Mouse (Mus musculus) myocyte (in vitro differentiated cells): ENCODE results near the gene Nsg2. TPM values are rescaled to one million over a fixed set of nuclear protein-coding genes. Genes with fewer than 3 reads are reported as not detected.

ENCODE experiments used
- H3K27me3 ChIP-seq: one replicate; pipeline ENCODE4 v1.6.1; 2011; ENCODE audit not compliant: control insufficient read depth, insufficient read depth, insufficient read length
- H3K36me3 ChIP-seq: one replicate; pipeline ENCODE4 v1.6.1; 2011; ENCODE audit not compliant: control insufficient read depth, insufficient read depth
- H3K4me2 ChIP-seq: one replicate; pipeline ENCODE4 v1.6.1; 2011; ENCODE audit warnings: low read depth, control low read depth
- H3K4me3 ChIP-seq: one replicate; pipeline ENCODE4 v1.5.1; 2011; ENCODE audit warnings: mild to moderate bottlenecking, control low read depth, moderate library complexity
- H3K79me2 ChIP-seq: one replicate; pipeline ENCODE4 v1.6.1; 2011; ENCODE audit not compliant: control insufficient read depth, insufficient read depth
- H3ac ChIP-seq: one replicate; pipeline ENCODE4 v1.6.1; 2011; ENCODE audit not compliant: control insufficient read depth, insufficient read length
- CEBPB ChIP-seq: IDR thresholded peaks from 2 replicates; pipeline ENCODE4 v1.6.1; 2011; ENCODE audit warnings: mild to moderate bottlenecking, moderate library complexity; ENCODE audit not compliant: poor library complexity, insufficient read depth, severe bottlenecking
- E2F4 ChIP-seq: IDR thresholded peaks from one replicate; pipeline ENCODE4 v1.6.1; 2011; ENCODE audit warnings: mild to moderate bottlenecking, control low read depth, moderate library complexity; ENCODE audit not compliant: insufficient read depth
- MAX ChIP-seq: IDR thresholded peaks from one replicate; pipeline ENCODE4 v1.6.1; 2011; ENCODE audit warnings: low read depth, mild to moderate bottlenecking, control low read depth
- MYOD1 ChIP-seq, 3 experiments: IDR thresholded peaks; one replicate each; pipeline ENCODE4 v1.6.1; 2011; ENCODE audit warnings: control low read depth in 2 of 3, low read depth in 2 of 3, mild to moderate bottlenecking in 2 of 3, moderate library complexity in 1 of 3; ENCODE audit not compliant: insufficient read length in 2 of 3, control insufficient read depth in 1 of 3
- MYOG ChIP-seq, 3 experiments: IDR thresholded peaks; one replicate each; pipeline ENCODE4 v1.6.1; 2011; ENCODE audit warnings: control low read depth in 2 of 3, low read depth in 2 of 3, mild to moderate bottlenecking in 2 of 3; ENCODE audit not compliant: insufficient read length in 2 of 3, control insufficient read depth in 1 of 3, insufficient read depth in 1 of 3
- POLR2A ChIP-seq: IDR thresholded peaks from one replicate; pipeline ENCODE4 v1.6.1; 2011; ENCODE audit warnings: low read depth, mild to moderate bottlenecking, control low read depth, moderate library complexity; ENCODE audit not compliant: insufficient read length
- POLR2AphosphoS2 ChIP-seq: IDR thresholded peaks from one replicate; pipeline ENCODE4 v1.6.1; 2011; ENCODE audit warnings: low read depth, control low read depth; ENCODE audit not compliant: insufficient read length
- REST ChIP-seq: IDR thresholded peaks from one replicate; pipeline ENCODE4 v1.6.1; 2011; ENCODE audit warnings: mild to moderate bottlenecking, control low read depth, moderate library complexity; ENCODE audit not compliant: insufficient read depth, insufficient read length
- SRF ChIP-seq: IDR thresholded peaks from one replicate; pipeline ENCODE4 v1.6.1; 2011; ENCODE audit warnings: low read depth; ENCODE audit not compliant: control insufficient read depth, insufficient read length
- TCF12 ChIP-seq: IDR thresholded peaks from one replicate; pipeline ENCODE4 v1.6.1; 2011; ENCODE audit warnings: mild to moderate bottlenecking, control low read depth; ENCODE audit not compliant: poor library complexity, insufficient read depth, severe bottlenecking
- TCF3 ChIP-seq: IDR thresholded peaks from one replicate; pipeline ENCODE4 v1.6.1; 2011; ENCODE audit warnings: low read depth, control low read depth; ENCODE audit not compliant: insufficient read length
- USF1 ChIP-seq: IDR thresholded peaks from one replicate; pipeline ENCODE4 v1.6.1; 2011; ENCODE audit warnings: low read depth, mild to moderate bottlenecking, control low read depth, moderate library complexity
- polyA plus RNA-seq: library from polyadenylated mRNA; unstranded; fragments of >200 nt; fragmentation: generic; extraction: Trizol; gene quantifications from one replicate; pipeline ENCODE4 v1.2.1, GENCODE M21; 2012; ENCODE audit warnings: missing spikeins

Nsg2 gene
- polyA plus RNA-seq, 1 experiment: 0.18 TPM

DNA sequence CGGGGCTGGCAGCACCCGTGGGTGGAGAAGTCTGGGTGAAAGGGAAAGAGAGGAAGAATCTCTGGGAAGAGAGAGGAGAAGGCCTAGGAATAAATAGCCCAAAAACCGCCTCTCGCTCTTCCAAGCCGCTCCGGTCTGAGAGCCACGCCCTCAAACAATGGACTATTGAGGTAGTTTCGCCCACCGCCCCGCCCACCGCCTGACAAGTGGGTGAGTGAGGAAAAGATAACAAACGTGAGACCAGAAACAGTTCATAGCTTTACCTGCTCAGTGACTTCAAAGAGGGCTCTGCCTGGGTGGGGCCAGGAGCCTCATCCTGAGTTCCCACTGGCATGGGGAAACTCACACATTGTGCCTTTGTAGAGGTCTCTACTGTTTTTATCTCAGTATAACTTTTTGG, 102.7 kb downstream of the Nsg2 start:
- TF ChIP-seq POLR2A (no peak), MAX (no peak), POLR2AphosphoS2 (no peak), TCF3 (no peak), E2F4 (no peak), MYOD1 (IDR thresholded peaks at IDR 0.05; ENCODE audit: control insufficient read depth in 1 of 3, insufficient read length in 2 of 3, low read depth in 2 of 3) (no peak), CEBPB (no peak), SRF (no peak), REST (no peak), TCF12 (no peak), MYOG (IDR thresholded peaks at IDR 0.05; ENCODE audit: control insufficient read depth in 1 of 3, insufficient read depth in 1 of 3, insufficient read length in 2 of 3, low read depth in 2 of 3) (no peak), USF1 (no peak)
- no peaks in the 10 kb centered on the region for H3K79me2 ChIP-seq
- H3K27me3 ChIP-seq: peaks cover 20% of the 10 kb centered on the region
- H3ac ChIP-seq: no peak overlapping the region
- H3K36me3 ChIP-seq: no peaks in the 10 kb centered on the region
- no peak overlapping the region for H3K4me2 ChIP-seq
- no peak overlapping the region for H3K4me3 ChIP-seq

GRCm38 (mm10) chr11:32104406-32105116, 104.3 kb downstream of the Nsg2 start:
- Histone ChIP-seq H3K4me3 (no peak overlapping the region), H3K79me2 (no peaks in the 10 kb centered on the region), H3K36me3 (no peaks in the 10 kb centered on the region), H3K4me2 (no peak overlapping the region), H3ac (no peak overlapping the region), H3K27me3 (peaks cover 20% of the 10 kb centered on the region)
- TF ChIP-seq E2F4: no peak
- no peak for TF ChIP-seq REST
- TF ChIP-seq MYOD1 (IDR thresholded peaks at IDR 0.05; ENCODE audit: control insufficient read depth in 1 of 3, insufficient read length in 2 of 3, low read depth in 2 of 3): no peak
- no peak for TF ChIP-seq SRF
- TF ChIP-seq MYOG (IDR thresholded peaks at IDR 0.05; ENCODE audit: control insufficient read depth in 1 of 3, insufficient read depth in 1 of 3, insufficient read length in 2 of 3, low read depth in 2 of 3): no peak
- TF ChIP-seq CEBPB: no peak
- no peak for TF ChIP-seq TCF12
- no peak for TF ChIP-seq POLR2A
- TF ChIP-seq USF1: no peak
- TF ChIP-seq TCF3: no peak
- TF ChIP-seq MAX: no peak
- TF ChIP-seq POLR2AphosphoS2: no peak

DNA sequence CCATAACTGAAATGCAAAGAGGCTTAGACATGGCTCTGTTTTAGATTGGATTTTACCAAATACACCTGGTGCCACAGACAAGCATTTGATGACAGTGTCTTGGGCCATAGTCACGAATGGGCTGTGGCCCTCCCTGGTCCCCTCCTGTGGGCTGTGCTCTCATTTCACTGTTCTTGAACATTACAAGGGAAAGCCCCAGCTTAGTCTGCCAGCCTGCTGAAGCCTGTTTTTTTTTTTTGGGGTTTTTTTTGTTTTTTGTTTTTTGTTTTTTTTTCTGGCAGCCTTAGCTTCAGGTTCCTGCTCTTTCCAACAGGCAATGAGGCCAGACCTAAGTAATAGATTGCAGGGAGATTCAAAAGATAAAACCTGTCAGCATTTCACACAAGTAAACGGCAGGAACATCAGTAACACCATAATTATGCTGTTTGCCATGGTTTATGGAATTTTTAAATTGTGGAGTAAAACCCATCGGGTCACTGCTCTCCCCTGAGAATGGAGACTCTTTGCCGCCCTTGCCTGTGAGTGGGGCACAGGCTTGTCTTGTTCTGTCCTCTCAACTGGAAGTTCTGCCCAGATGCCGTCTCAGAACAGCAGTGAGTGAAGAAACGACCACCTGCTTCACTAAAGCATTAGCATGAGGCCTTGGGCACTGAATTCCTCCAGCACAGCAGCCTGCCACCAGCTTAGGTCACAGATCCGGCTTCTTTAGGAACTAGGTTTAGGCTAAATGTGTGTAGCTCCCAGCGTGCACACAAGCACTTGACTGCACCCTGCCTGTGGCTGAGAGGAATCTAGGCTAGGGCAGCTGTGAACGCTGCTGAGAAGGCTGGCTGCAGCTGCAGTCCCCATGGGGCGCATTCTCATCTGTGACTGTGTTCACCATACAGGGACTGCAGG, 105.7 kb downstream of the Nsg2 start:
- TF ChIP-seq REST: no peak
- no peak for TF ChIP-seq MYOD1 (IDR thresholded peaks at IDR 0.05; ENCODE audit: control insufficient read depth in 1 of 3, insufficient read length in 2 of 3, low read depth in 2 of 3)
- TF ChIP-seq USF1: no peak
- TF ChIP-seq CEBPB: no peak
- no peak for TF ChIP-seq POLR2AphosphoS2
- no peak for TF ChIP-seq POLR2A
- no peak for TF ChIP-seq MYOG (IDR thresholded peaks at IDR 0.05; ENCODE audit: control insufficient read depth in 1 of 3, insufficient read depth in 1 of 3, insufficient read length in 2 of 3, low read depth in 2 of 3)
- TF ChIP-seq TCF3: no peak
- no peak for TF ChIP-seq TCF12
- TF ChIP-seq MAX: no peak
- TF ChIP-seq SRF: no peak
- no peak for TF ChIP-seq E2F4
- no peak overlapping the region for H3K4me2 ChIP-seq
- no peak overlapping the region for H3K4me3 ChIP-seq
- H3ac ChIP-seq: no peak overlapping the region
- H3K27me3 ChIP-seq: peaks cover 20% of the 10 kb centered on the region
- no peaks in the 10 kb centered on the region for H3K79me2 ChIP-seq
- no peaks in the 10 kb centered on the region for H3K36me3 ChIP-seq

DNA sequence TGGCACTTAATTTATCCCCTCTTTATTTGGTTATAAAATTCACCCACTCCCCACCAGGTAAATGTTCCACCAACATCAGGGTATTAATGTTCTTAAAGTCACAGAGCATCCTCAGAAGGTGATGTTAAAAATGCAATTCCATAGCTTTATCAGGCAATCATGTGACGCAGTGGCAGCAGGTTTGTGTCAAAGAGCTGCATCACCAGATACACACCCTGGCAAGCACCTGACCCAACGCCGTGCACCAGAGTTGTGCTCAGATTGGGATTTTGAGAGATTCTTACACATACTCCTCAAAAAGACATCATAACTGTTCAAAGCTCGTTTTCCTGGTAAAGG, 106.4 kb downstream of the Nsg2 start:
- H3K79me2 ChIP-seq: no peaks in the 10 kb centered on the region
- no peak overlapping the region for H3K4me3 ChIP-seq
- no peaks in the 10 kb centered on the region for H3K36me3 ChIP-seq
- H3ac ChIP-seq: no peak overlapping the region
- no peak for TF ChIP-seq MYOD1 (IDR thresholded peaks at IDR 0.05; ENCODE audit: control insufficient read depth in 1 of 3, insufficient read length in 2 of 3, low read depth in 2 of 3)
- TF ChIP-seq MYOG (IDR thresholded peaks at IDR 0.05; ENCODE audit: control insufficient read depth in 1 of 3, insufficient read depth in 1 of 3, insufficient read length in 2 of 3, low read depth in 2 of 3): no peak
- no peak for TF ChIP-seq MAX
- TF ChIP-seq E2F4: no peak
- TF ChIP-seq REST: no peak
- no peak for TF ChIP-seq TCF3
- no peak for TF ChIP-seq CEBPB
- no peak for TF ChIP-seq POLR2AphosphoS2
- no peak for TF ChIP-seq POLR2A
- no peak for TF ChIP-seq SRF
- no peak for TF ChIP-seq TCF12
- peaks cover 18% of the 10 kb centered on the region for H3K27me3 ChIP-seq
- no peak overlapping the region for H3K4me2 ChIP-seq
